Mouse (Mus musculus) embryonic facial prominence, embryonic 10.5 days (tissue): ENCODE data around the gene Eps8l1. TPM values are rescaled to one million over a fixed set of nuclear protein-coding genes. Genes with fewer than 3 reads are reported as not detected.

Source experiments
- DNase-seq: peaks from one replicate; pipeline ENCODE4 v3.0.0-alpha.2; 2017; ENCODE audit warnings: low spot score
- H3K27ac ChIP-seq: fragments of 300-500 bp; sonication (generic); replicated peaks from 2 replicates; pipeline ENCODE4 v1.5.1; 2016; ENCODE audit warnings: mild to moderate bottlenecking
- H3K27me3 ChIP-seq: fragments of 300-500 bp; sonication (generic); replicated peaks from 2 replicates; pipeline ENCODE4 v1.6.1; 2016; ENCODE audit warnings: low read depth, mild to moderate bottlenecking; ENCODE audit not compliant: poor library complexity, severe bottlenecking
- H3K36me3 ChIP-seq: fragments of 300-500 bp; sonication (generic); replicated peaks from 2 replicates; pipeline ENCODE4 v1.6.1; 2016; ENCODE audit warnings: mild to moderate bottlenecking, moderate library complexity
- H3K4me1 ChIP-seq: fragments of 300-500 bp; sonication (generic); 2 replicates; pipeline ENCODE4 v1.6.1; 2016
- H3K4me3 ChIP-seq: fragments of 300-500 bp; sonication (generic); 2 replicates; pipeline ENCODE4 v1.5.1; 2016; ENCODE audit warnings: mild to moderate bottlenecking, moderate library complexity
- H3K9me3 ChIP-seq: fragments of 300-500 bp; sonication (generic); 2 replicates; pipeline ENCODE4 v1.6.1; 2016; ENCODE audit warnings: mild to moderate bottlenecking
- WGBS: fragments of 180-500 bp; shearing (Covaris S2); methylation state at CpG from one replicate; pipeline ENCODE4 v1.1.7; 2016; 5-methylcytosine and 5-hydroxymethylcytosine counted together
- polyA plus RNA-seq: library from polyadenylated mRNA; unstranded; fragments of >200 nt; fragmentation: Nextera tagmentation; extraction: Ambion mirVana; gene quantifications from 2 replicates; pipeline ENCODE4 v1.2.1, GENCODE M21; 2016

Eps8l1 gene
- polyA plus RNA-seq, 1 experiment from 2014 or later, result 5.3 TPM

DNA sequence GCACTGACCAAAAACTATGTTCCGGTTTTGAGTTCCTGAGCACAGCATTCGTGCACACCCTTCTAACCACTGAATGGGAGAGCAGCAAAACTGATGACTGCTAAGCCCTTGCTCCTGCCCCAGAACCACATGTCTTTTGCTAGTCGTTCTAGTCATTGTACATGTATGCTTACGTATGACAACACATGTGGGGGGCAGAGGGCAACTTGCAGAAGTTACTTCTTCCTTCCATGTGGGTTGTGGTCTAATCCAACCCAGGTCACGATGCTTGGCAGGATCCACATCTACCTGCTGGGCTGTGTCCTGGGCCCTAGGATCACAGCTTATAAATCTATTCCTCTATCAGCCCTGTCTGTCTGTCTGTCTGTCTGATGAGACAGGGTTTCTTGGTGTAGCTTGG is 43.4 kb downstream of the Eps8l1 start:
- peaks cover 25% of the 10 kb centered on the region for H3K4me1 ChIP-seq
- no peak for DNase-seq
- no peaks in the 10 kb centered on the region; the same call in 1 of the 2 replicates for H3K9me3 ChIP-seq
- H3K27me3 ChIP-seq, result peaks cover 5% of the 10 kb centered on the region; the same call in 1 of the 2 replicates
- 90% methylated on average over 5 of the region's 5 CpGs for WGBS
- no peak overlapping the region for H3K27ac ChIP-seq
- H3K36me3 ChIP-seq, result 0 out of 2 replicates have a peak, but pooled peaks cover 3% of the 10 kb centered on the region
- no peak overlapping the region for H3K4me3 ChIP-seq

GRCm38 (mm10) chr7:4504646-4505435 is 44.4 kb downstream of the Eps8l1 start:
- DNase-seq, result no peak
- Histone ChIP-seq H3K36me3 (no peaks in the 10 kb centered on the region), H3K4me3 (no peak overlapping the region), H3K4me1 (peaks cover 15% of the 10 kb centered on the region), H3K27me3 (peaks cover 11% of the 10 kb centered on the region; the same call in 1 of the 2 replicates), H3K9me3 (no peaks in the 10 kb centered on the region; the same call in 1 of the 2 replicates), H3K27ac (no peak overlapping the region)
- WGBS, result 62% methylated on average over 11 of the region's 11 CpGs

DNA sequence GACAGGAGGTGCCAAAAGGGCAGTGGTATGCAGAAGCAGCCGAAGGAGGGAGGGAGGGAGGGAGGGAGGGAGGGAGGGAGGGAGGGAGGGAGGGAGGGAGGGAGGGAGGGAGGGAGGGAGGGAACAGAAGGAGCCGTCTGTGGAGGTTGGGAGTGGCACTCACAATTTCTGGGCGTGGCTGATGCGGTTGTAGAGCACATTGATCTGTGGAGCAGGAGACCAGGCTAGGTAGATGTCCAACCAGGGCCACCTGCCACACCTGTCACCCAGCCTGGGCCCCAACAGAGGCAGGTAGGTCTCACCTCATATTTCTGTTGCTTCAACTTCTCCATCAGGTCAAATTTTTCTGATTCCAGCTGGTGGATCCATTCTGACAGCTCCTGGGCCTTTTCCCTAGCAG is 46.7 kb downstream of the Eps8l1 start:
- no peak for DNase-seq
- Histone ChIP-seq H3K27me3 (peaks cover 11% of the 10 kb centered on the region; the same call in 1 of the 2 replicates), H3K4me3 (no peak overlapping the region), H3K27ac (no peak overlapping the region), H3K9me3 (no peaks in the 10 kb centered on the region), H3K4me1 (peaks cover 10% of the 10 kb centered on the region; the same call in 1 of the 2 replicates), H3K36me3 (no peaks in the 10 kb centered on the region)
- WGBS, result 69% methylated on average over 3 of the region's 4 CpGs

GRCm38 (mm10) chr7:4508062-4508738 is 47.7 kb downstream of the Eps8l1 start:
- no peak for DNase-seq
- 73% methylated on average over 32 of the region's 32 CpGs for WGBS
- H3K27ac ChIP-seq, result no peak overlapping the region
- no peaks in the 10 kb centered on the region for H3K9me3 ChIP-seq
- H3K36me3 ChIP-seq, result no peaks in the 10 kb centered on the region
- no peak overlapping the region for H3K4me3 ChIP-seq
- peaks cover 11% of the 10 kb centered on the region; the same call in 1 of the 2 replicates for H3K27me3 ChIP-seq
- H3K4me1 ChIP-seq, result peaks cover 8% of the 10 kb centered on the region; the same call in 1 of the 2 replicates

- no peaks in the 10 kb centered on the region for H3K9me3 ChIP-seq
- H3K4me1 ChIP-seq, result peaks cover 12% of the 10 kb centered on the region; the same call in 1 of the 2 replicates
- WGBS, result 92% methylated on average over 8 of the region's 8 CpGs
- no peak overlapping the region for H3K27ac ChIP-seq
- peaks cover 11% of the 10 kb centered on the region; the same call in 1 of the 2 replicates for H3K27me3 ChIP-seq
- no peak overlapping the region for H3K4me3 ChIP-seq
- DNase-seq, result no peak
- no peaks in the 10 kb centered on the region for H3K36me3 ChIP-seq
Measured at GRCm38 (mm10) chr7:4508739-4509116, 48.3 kb downstream of the Eps8l1 start.

DNA sequence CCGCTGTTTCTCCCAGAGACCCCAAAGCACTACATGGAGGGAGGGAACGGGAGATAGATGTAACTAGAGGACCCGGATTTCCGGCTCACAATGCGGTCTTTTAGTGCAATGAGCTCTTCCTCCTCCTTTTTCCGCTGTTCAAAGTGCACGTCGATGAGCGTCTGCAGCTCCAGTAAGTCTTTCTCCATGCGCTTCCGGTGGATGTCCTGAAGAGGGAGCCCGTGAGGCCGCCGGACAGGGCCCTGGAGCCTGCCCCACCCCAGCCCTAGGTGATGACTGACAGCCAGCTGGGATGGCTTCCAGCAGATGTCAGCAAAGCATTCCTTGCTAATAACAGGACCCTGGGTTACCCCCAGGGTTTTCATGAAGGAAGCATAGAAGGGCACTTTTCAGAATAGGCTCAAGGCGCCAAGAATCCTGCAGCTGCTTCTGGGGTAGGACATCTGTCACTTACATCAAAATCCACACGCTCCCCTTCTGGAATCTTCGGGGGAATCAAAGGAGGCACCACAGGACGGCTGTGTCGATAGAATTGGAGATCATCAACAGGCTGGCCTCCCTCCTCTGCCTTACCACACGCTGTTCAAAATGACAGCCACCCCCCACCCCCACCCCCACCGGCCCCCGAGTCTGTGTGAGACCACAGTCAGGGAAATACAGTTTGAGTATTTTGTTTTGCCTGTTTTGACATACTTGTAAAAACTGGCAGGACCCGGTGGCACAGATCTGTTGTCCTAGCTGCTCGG is 49.6 kb downstream of the Eps8l1 start:
- DNase-seq, result peak; percentile 88
- Histone ChIP-seq H3K36me3 (no peaks in the 10 kb centered on the region), H3K9me3 (no peaks in the 10 kb centered on the region), H3K27ac (no peak overlapping the region), H3K27me3 (peaks cover 11% of the 10 kb centered on the region; the same call in 1 of the 2 replicates), H3K4me1 (peaks cover 19% of the 10 kb centered on the region), H3K4me3 (peak overlapping the region; percentile 30; the same call in 1 of the 2 replicates)
- WGBS, result 17% methylated on average over 24 of the region's 24 CpGs

DNA sequence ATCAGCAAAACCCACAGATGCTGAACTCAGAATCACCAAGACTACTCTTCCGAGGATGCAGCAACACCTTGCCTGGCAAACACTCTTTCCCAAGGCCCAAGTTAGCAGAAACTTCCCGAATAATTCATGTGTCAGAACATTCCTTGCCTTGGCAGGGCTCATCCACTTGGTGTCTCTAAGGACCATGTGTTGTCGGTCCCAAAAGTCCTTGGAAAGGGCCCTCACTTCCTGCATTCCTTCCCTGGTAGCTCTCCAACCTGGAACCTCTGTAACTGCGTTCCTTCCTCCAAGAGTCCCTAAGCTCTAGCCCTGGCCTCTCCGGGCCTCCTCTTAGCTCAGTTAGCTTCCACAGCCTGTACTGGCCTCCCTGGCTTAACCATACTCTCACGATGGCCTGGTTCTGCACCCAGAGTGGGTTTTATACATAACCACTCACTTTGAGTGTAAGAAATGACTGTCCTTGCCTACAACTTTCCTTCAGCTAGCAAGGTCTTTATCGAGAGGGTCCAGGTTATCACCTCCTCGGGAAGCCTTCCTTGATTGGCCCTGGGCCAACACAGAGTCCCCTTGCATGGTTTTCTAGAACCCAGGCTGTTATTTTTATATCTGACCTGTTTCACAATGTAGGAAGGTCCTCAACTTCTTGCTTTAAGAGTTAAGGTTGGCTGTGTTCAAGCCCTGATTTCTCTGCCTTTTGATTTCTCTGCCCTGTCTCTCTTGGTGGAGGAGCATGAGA is 51.2 kb downstream of the Eps8l1 start:
- Histone ChIP-seq H3K36me3 (no peaks in the 10 kb centered on the region), H3K9me3 (no peaks in the 10 kb centered on the region), H3K27ac (no peak overlapping the region), H3K4me1 (peaks cover 31% of the 10 kb centered on the region), H3K4me3 (no peak overlapping the region), H3K27me3 (peaks cover 11% of the 10 kb centered on the region; the same call in 1 of the 2 replicates)
- DNase-seq, result no peak
- 81% methylated on average over 8 of the region's 8 CpGs for WGBS

DNA sequence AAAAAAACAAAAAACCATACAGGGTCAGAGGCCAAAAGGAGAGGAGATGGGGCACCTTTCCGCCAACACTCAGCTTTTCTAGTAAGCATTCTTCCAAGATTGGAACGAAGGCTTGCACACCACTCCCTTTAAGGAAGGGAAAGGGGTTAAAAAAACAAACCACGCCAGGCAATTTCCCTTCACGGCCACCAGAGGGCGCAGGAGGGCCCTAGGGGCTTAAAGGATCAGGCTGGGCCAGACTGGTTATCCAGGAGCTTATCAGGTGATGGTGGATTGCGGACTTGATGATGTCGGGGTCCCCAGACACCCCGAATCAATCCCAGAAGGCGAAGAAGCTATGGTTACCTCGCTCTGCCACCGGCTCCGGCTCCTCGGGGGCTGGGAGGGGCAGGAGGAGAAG is 52.8 kb downstream of the Eps8l1 start:
- DNase-seq, result peak; percentile 64
- H3K27me3 ChIP-seq, result peaks cover 11% of the 10 kb centered on the region; the same call in 1 of the 2 replicates
- 22% methylated on average over 13 of the region's 13 CpGs for WGBS

GRCm38 (mm10) chr7:4513829-4514712 is 53.6 kb downstream of the Eps8l1 start:
- H3K9me3 ChIP-seq, result no peaks in the 10 kb centered on the region
- H3K27ac ChIP-seq, result peak overlapping the region; percentile 41
- 62% methylated on average over 6 of the region's 6 CpGs for WGBS
- H3K4me1 ChIP-seq, result peaks cover 31% of the 10 kb centered on the region
- no peaks in the 10 kb centered on the region for H3K36me3 ChIP-seq
- peak overlapping the region; percentile 4; the same call in 1 of the 2 replicates for H3K4me3 ChIP-seq
- DNase-seq, result no peak
- H3K27me3 ChIP-seq, result peaks cover 4% of the 10 kb centered on the region; the same call in 1 of the 2 replicates

More for the DNA sequence above, 52.8 kb downstream of the Eps8l1 start:
- H3K27ac ChIP-seq, result peak overlapping the region; percentile 4; the same call in 1 of the 2 replicates
- peaks cover 31% of the 10 kb centered on the region for H3K4me1 ChIP-seq
- no peak overlapping the region for H3K4me3 ChIP-seq
- no peaks in the 10 kb centered on the region for H3K9me3 ChIP-seq
- no peaks in the 10 kb centered on the region for H3K36me3 ChIP-seq

GRCm38 (mm10) chr7:4515853-4516252 is 55.4 kb downstream of the Eps8l1 start:
- peak overlapping the region; percentile 71 for H3K27ac ChIP-seq
- H3K9me3 ChIP-seq, result no peaks in the 10 kb centered on the region
- no peaks in the 10 kb centered on the region for H3K36me3 ChIP-seq
- 62% methylated on average over 6 of the region's 6 CpGs for WGBS
- H3K4me3 ChIP-seq, result peak overlapping the region; percentile 8; the same call in 1 of the 2 replicates
- peaks cover 29% of the 10 kb centered on the region for H3K4me1 ChIP-seq
- H3K27me3 ChIP-seq, result peaks cover 9% of the 10 kb centered on the region
- no peak for DNase-seq
